Mouse (Mus musculus): Measurements from ENCODE around the gene Wscd2. TPM values are rescaled to one million over a fixed set of nuclear protein-coding genes. Genes with fewer than 3 reads are reported as not detected.

The Wscd2 gene
- total and polyA plus RNA-seq, 3 experiments: 0.26 to 1.5 (median 0.34) TPM

DNA sequence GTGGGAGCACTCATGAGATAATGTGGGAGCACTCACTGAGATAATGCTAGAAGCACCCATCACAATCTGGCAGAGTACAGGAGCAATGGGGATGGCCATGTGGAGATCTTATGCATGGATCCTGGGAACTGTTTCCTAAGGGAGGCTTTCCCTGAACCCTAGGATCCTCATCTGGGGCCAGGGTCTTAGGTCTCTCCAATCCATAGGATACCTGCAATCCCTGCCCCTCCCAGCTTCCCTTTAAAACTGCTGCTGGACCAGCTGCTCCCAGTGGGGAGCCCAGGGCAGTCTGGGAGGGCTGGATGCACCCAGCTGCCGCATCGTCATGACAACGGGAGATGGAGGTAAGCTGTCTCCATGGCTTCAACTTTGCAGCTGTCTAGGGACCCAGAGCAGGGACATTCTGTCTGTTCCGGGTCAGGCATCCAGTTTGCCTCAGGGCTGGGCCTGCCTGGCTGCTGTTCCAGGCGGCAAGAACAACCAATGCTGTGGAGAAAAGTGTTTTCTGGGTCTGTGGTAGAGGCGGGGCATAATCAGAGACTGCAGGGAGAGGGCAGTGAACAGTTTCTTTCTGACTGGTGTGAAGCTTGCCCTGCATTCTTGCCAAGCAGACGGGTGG is 2.4 kb downstream of the Wscd2 start:
- no peak overlapping the region for H3K4me3 ChIP-seq
- intact Hi-C loops (cut with DNase I): no loop called here
- WGBS: 29% methylated on average over 7 of the region's 7 CpGs
- no peak overlapping the region for H3K9ac ChIP-seq (ENCODE audit: low read depth, low read length)
- no peak overlapping the region for H3K27ac ChIP-seq
- no peak for DNase-seq
- H3K79me2 ChIP-seq (replicated peaks; ENCODE audit: control insufficient read depth, insufficient read depth, low read length): no peaks in the 10 kb centered on the region
- no peaks in the 10 kb centered on the region for H3K4me1 ChIP-seq (ENCODE audit: control insufficient read depth, insufficient read depth, low read length)
- TF ChIP-seq EP300 (IDR thresholded peaks at IDR 0.05; ENCODE audit: insufficient read depth, low read depth, low read length) (no peak), POLR2A (IDR thresholded peaks at IDR 0.05; ENCODE audit: insufficient read depth, low read depth, low read length) (no peak)
- H3K27me3 ChIP-seq (ENCODE audit: control insufficient read depth, insufficient read depth, low read length): peaks cover 5% of the 10 kb centered on the region
- no peaks in the 10 kb centered on the region for H3K36me3 ChIP-seq (ENCODE audit: control insufficient read depth, insufficient read depth, low read length)

- peaks cover 5% of the 10 kb centered on the region for H3K27me3 ChIP-seq (ENCODE audit: control insufficient read depth, insufficient read depth, low read length)
- no peak for DNase-seq
- no peaks in the 10 kb centered on the region for H3K4me1 ChIP-seq (ENCODE audit: control insufficient read depth, insufficient read depth, low read length)
- H3K9ac ChIP-seq (ENCODE audit: low read depth, low read length): no peak overlapping the region
- H3K27ac ChIP-seq: no peak overlapping the region
- H3K4me3 ChIP-seq: no peak overlapping the region
- intact Hi-C loops (cut with DNase I): no loop called here
- H3K79me2 ChIP-seq (replicated peaks; ENCODE audit: control insufficient read depth, insufficient read depth, low read length): no peaks in the 10 kb centered on the region
- H3K36me3 ChIP-seq (ENCODE audit: control insufficient read depth, insufficient read depth, low read length): no peaks in the 10 kb centered on the region
- 74% methylated on average over 8 of the region's 8 CpGs for WGBS
- TF ChIP-seq POLR2A (IDR thresholded peaks at IDR 0.05; ENCODE audit: insufficient read depth, low read depth, low read length) (no peak), CTCF (IDR thresholded peaks at IDR 0.05) (no peak), EP300 (IDR thresholded peaks at IDR 0.05; ENCODE audit: insufficient read depth, low read depth, low read length) (no peak)
Observed at GRCm38 (mm10) chr5:113493997-113494396, 3.9 kb downstream of the Wscd2 start.

- no peak for DNase-seq
- Histone ChIP-seq H3K36me3 (ENCODE audit: control insufficient read depth, insufficient read depth, low read length) (no peaks in the 10 kb centered on the region), H3K27ac (no peak overlapping the region), H3K27me3 (ENCODE audit: control insufficient read depth, insufficient read depth, low read length) (peaks cover 3% of the 10 kb centered on the region; the same call in 1 of the 2 replicates), H3K4me1 (ENCODE audit: control insufficient read depth, insufficient read depth, low read length) (no peaks in the 10 kb centered on the region), H3K9ac (ENCODE audit: low read depth, low read length) (no peak overlapping the region), H3K4me3 (no peak overlapping the region), H3K79me2 (replicated peaks; ENCODE audit: control insufficient read depth, insufficient read depth, low read length) (no peaks in the 10 kb centered on the region)
- 59% methylated on average over 3 of the region's 3 CpGs for WGBS
- intact Hi-C loops (cut with DNase I): no loop called here
- TF ChIP-seq CTCF (IDR thresholded peaks at IDR 0.05) (no peak), POLR2A (IDR thresholded peaks at IDR 0.05; ENCODE audit: insufficient read depth, low read depth, low read length) (no peak)
Observed at GRCm38 (mm10) chr5:113496926-113497325, 6.8 kb downstream of the Wscd2 start.

DNA sequence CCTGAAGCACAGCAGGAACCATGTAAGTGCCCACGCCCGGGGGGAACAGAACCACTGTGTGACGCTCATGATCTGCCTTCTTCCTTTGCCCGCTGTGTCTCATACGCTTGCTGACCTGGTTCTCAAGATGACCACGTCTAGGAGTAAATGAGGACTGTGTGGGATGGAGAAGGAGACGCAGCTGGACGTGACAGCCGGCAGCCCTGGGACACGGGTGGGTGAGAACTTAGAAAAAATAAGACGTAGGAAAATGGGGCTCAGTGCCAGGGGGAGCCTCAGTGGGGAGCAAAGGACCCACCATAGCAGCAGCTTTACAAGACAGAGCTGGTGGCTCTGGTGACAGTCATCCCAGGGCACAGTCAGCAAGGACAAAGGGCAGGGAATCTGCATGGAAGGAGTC is 9.3 kb downstream of the Wscd2 start:
- no peaks in the 10 kb centered on the region; the same call in 1 of the 2 replicates for H3K27me3 ChIP-seq (ENCODE audit: control insufficient read depth, insufficient read depth, low read length)
- H3K4me3 ChIP-seq: no peak overlapping the region
- WGBS: 86% methylated on average over 11 of the region's 11 CpGs
- H3K4me1 ChIP-seq (ENCODE audit: control insufficient read depth, insufficient read depth, low read length): no peaks in the 10 kb centered on the region
- no peak for DNase-seq
- H3K27ac ChIP-seq: no peak overlapping the region
- intact Hi-C loops (cut with DNase I): no loop called here
- no peak overlapping the region for H3K9ac ChIP-seq (ENCODE audit: low read depth, low read length)
- TF ChIP-seq EP300 (IDR thresholded peaks at IDR 0.05; ENCODE audit: insufficient read depth, low read depth, low read length): no peak
- no peak for TF ChIP-seq POLR2A (IDR thresholded peaks at IDR 0.05; ENCODE audit: insufficient read depth, low read depth, low read length)
- no peak for TF ChIP-seq CTCF (IDR thresholded peaks at IDR 0.05)
- H3K79me2 ChIP-seq (replicated peaks; ENCODE audit: control insufficient read depth, insufficient read depth, low read length): no peaks in the 10 kb centered on the region
- no peaks in the 10 kb centered on the region for H3K36me3 ChIP-seq (ENCODE audit: control insufficient read depth, insufficient read depth, low read length)

DNA sequence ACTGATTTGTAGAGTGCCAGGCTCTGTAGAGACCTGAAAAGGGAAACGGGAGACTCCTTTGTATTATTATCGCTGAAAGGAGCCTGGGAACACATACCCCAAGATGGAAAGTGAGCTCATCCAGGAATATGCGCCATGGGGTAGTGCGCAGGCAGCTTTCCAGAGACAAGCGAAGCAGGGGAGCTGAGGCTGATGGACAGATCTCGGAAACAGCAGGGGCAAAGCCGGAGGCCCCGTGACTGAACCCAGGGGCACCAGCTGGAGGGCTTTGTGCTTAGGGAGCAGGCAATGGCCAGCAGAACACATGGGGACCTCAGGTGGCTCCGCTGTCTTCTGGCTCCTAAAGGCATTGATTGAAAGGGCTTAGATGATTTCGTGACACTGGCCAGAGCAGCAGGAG is 13.1 kb downstream of the Wscd2 start:
- H3K27ac ChIP-seq: no peak overlapping the region
- 8% methylated on average over 10 of the region's 10 CpGs for WGBS
- no peaks in the 10 kb centered on the region; the same call in 1 of the 2 replicates for H3K27me3 ChIP-seq (ENCODE audit: control insufficient read depth, insufficient read depth, low read length)
- no peaks in the 10 kb centered on the region for H3K79me2 ChIP-seq (replicated peaks; ENCODE audit: control insufficient read depth, insufficient read depth, low read length)
- TF ChIP-seq POLR2A (IDR thresholded peaks at IDR 0.05; ENCODE audit: insufficient read depth, low read depth, low read length) (no peak), CTCF (IDR thresholded peaks at IDR 0.05) (no peak), EP300 (IDR thresholded peaks at IDR 0.05; ENCODE audit: insufficient read depth, low read depth, low read length) (no peak)
- no peaks in the 10 kb centered on the region for H3K36me3 ChIP-seq (ENCODE audit: control insufficient read depth, insufficient read depth, low read length)
- H3K9ac ChIP-seq (ENCODE audit: low read depth, low read length): no peak overlapping the region
- intact Hi-C loops (cut with DNase I): no loop called here
- H3K4me3 ChIP-seq: no peak overlapping the region
- DNase-seq: no peak
- H3K4me1 ChIP-seq (ENCODE audit: control insufficient read depth, insufficient read depth, low read length): no peaks in the 10 kb centered on the region

- Histone ChIP-seq H3K4me3 (no peak overlapping the region), H3K27me3 (ENCODE audit: control insufficient read depth, insufficient read depth, low read length) (no peaks in the 10 kb centered on the region; the same call in 1 of the 2 replicates), H3K4me1 (ENCODE audit: control insufficient read depth, insufficient read depth, low read length) (no peaks in the 10 kb centered on the region), H3K27ac (no peak overlapping the region), H3K79me2 (replicated peaks; ENCODE audit: control insufficient read depth, insufficient read depth, low read length) (no peaks in the 10 kb centered on the region), H3K9ac (ENCODE audit: low read depth, low read length) (no peak overlapping the region), H3K36me3 (ENCODE audit: control insufficient read depth, insufficient read depth, low read length) (no peaks in the 10 kb centered on the region)
- TF ChIP-seq EP300 (IDR thresholded peaks at IDR 0.05; ENCODE audit: insufficient read depth, low read depth, low read length) (no peak), CTCF (IDR thresholded peaks at IDR 0.05) (no peak), POLR2A (IDR thresholded peaks at IDR 0.05; ENCODE audit: insufficient read depth, low read depth, low read length) (no peak)
- intact Hi-C loops (cut with DNase I): no loop called here
- WGBS: 47% methylated on average over 4 of the region's 4 CpGs
- no peak for DNase-seq
Observed at GRCm38 (mm10) chr5:113504654-113505053, 14.5 kb downstream of the Wscd2 start.

Measured in heart, adult 2 months (tissue).